Mouse (Mus musculus) neural tube, embryonic 15.5 days (tissue): ENCODE data around the gene Tpm1. TPM values are rescaled to one million over a fixed set of nuclear protein-coding genes. Genes with fewer than 3 reads are reported as not detected.
A peak's percentile ranks its signal among the peaks of the same experiment; 100 is the strongest.

Source experiments
- ATAC-seq: fragments of 200-750 bp; cut with Nextera tagmentation; 2 replicates; pipeline ENCODE4 v1.8.0; 2017; ENCODE audit warnings: mild to moderate bottlenecking, moderate TSS enrichment, moderate library complexity; ENCODE audit not compliant: low FRiP score
- H3K27ac ChIP-seq: fragments of 300-500 bp; sonication (generic); replicated peaks from 2 replicates; pipeline ENCODE4 v1.5.1; 2015; ENCODE audit warnings: mild to moderate bottlenecking, inconsistent platforms
- H3K27me3 ChIP-seq: fragments of 300-500 bp; sonication (generic); replicated peaks from 2 replicates; pipeline ENCODE4 v1.6.1; 2015; ENCODE audit warnings: inconsistent platforms
- H3K36me3 ChIP-seq: fragments of 300-500 bp; sonication (generic); 2 replicates; pipeline ENCODE4 v1.6.1; 2015; ENCODE audit warnings: inconsistent platforms
- H3K4me1 ChIP-seq: fragments of 300-500 bp; sonication (generic); 2 replicates; pipeline ENCODE4 v1.6.1; 2015; ENCODE audit warnings: inconsistent platforms
- H3K4me2 ChIP-seq: fragments of 300-500 bp; sonication (generic); 2 replicates; pipeline ENCODE4 v1.6.1; 2015; ENCODE audit warnings: inconsistent platforms, mild to moderate bottlenecking, moderate library complexity
- H3K4me3 ChIP-seq: fragments of 300-500 bp; sonication (generic); replicated peaks from 2 replicates; pipeline ENCODE4 v1.5.1; 2015; ENCODE audit warnings: mild to moderate bottlenecking, inconsistent platforms
- H3K9ac ChIP-seq: fragments of 300-500 bp; sonication (generic); replicated peaks from 2 replicates; pipeline ENCODE4 v1.6.1; 2015; ENCODE audit warnings: mild to moderate bottlenecking, inconsistent platforms
- H3K9me3 ChIP-seq: fragments of 300-500 bp; sonication (generic); replicated peaks from 2 replicates; pipeline ENCODE4 v1.6.1; 2016; ENCODE audit warnings: inconsistent platforms
- WGBS: fragments of 180-500 bp; shearing (Covaris S2); methylation state at CpG from one replicate; pipeline ENCODE4 v1.1.7; 2015; ENCODE audit warnings: mixed read lengths; 5-methylcytosine and 5-hydroxymethylcytosine counted together
- polyA plus RNA-seq: library from polyadenylated mRNA; unstranded; fragments of >200 nt; fragmentation: Nextera tagmentation; extraction: Ambion mirVana; gene quantifications from 2 replicates; pipeline ENCODE4 v1.2.1, GENCODE M21; 2015

Gene Tpm1
- polyA plus RNA-seq, 1 experiment from 2014 or later, result 230 TPM

- ATAC-seq, result peak; percentile 98
- Histone ChIP-seq H3K4me2 (peak within 1 kb of the TSS; percentile 67), H3K9me3 (no peaks in the 10 kb centered on the region), H3K9ac (peak within 1 kb of the TSS; percentile 91), H3K27me3 (no peaks in the 10 kb centered on the region), H3K4me3 (peak within 1 kb of the TSS; percentile 95), H3K36me3 (peaks cover 11% of the 10 kb centered on the region), H3K27ac (peak within 1 kb of the TSS; percentile 92), H3K4me1 (peaks cover 14% of the 10 kb centered on the region)
- WGBS, result 1% methylated on average over 32 of the region's 32 CpGs
Observed at GRCm38 (mm10) chr9:66975239-66975645, 74.0 kb downstream of the Tpm1 start, which contains the start of gene Lactb. Gene Lactb, minus strand, starts transcription at chr9:66975484.

- H3K36me3 ChIP-seq, result peaks cover 16% of the 10 kb centered on the region
- peak overlapping the region; percentile 91 for H3K9ac ChIP-seq
- WGBS, result under 1% methylated on average over 39 of the region's 41 CpGs
- peak overlapping the region; percentile 92 for H3K27ac ChIP-seq
- ATAC-seq, result peak; percentile 82
- peak overlapping the region; percentile 67 for H3K4me2 ChIP-seq
- peak overlapping the region; percentile 95 for H3K4me3 ChIP-seq
- peaks cover 14% of the 10 kb centered on the region for H3K4me1 ChIP-seq
- no peaks in the 10 kb centered on the region for H3K27me3 ChIP-seq
- no peaks in the 10 kb centered on the region for H3K9me3 ChIP-seq
Observed at GRCm38 (mm10) chr9:66974721-66975225, 74.4 kb downstream of the Tpm1 start.

Other genes with a start within 250 kb of the Tpm1 start
- gene Aph1c, start 214.7 kb downstream of the Tpm1 start, polyA plus RNA-seq, result 4.3 and 4.7 TPM in 2 replicates
- gene Rab8b, start 129.7 kb downstream of the Tpm1 start, polyA plus RNA-seq, result 30.8 and 32.1 TPM in 2 replicates
- gene Rps27l, start 103.3 kb downstream of the Tpm1 start, polyA plus RNA-seq, result 234 and 310 TPM in 2 replicates
- gene Lactb, start 73.9 kb downstream of the Tpm1 start, polyA plus RNA-seq, result 12.4 and 12.7 TPM in 2 replicates